Mouse (Mus musculus) limb, embryonic 14.5 days (tissue): ENCODE data around the gene Safb. TPM values are rescaled to one million over a fixed set of nuclear protein-coding genes. Genes with fewer than 3 reads are reported as not detected.

Source experiments
- ATAC-seq: fragments of 200-750 bp; cut with Nextera tagmentation; 2 replicates; pipeline ENCODE4 v1.8.0; 2017; ENCODE audit warnings: low read depth, moderate number of reproducible peaks, moderate TSS enrichment; ENCODE audit not compliant: low FRiP score
- DNase-seq: peaks from one replicate; pipeline ENCODE4 v3.0.0-alpha.2; 2015; ENCODE audit warnings: low spot score
- H3K27ac ChIP-seq: fragments of 300-500 bp; sonication (generic); replicated peaks from 2 replicates; pipeline ENCODE4 v1.5.1; 2014; ENCODE audit warnings: low read depth, mild to moderate bottlenecking, low read length, moderate library complexity, mixed read lengths
- H3K27me3 ChIP-seq: fragments of 300-500 bp; sonication (generic); 2 replicates; pipeline ENCODE4 v1.6.1; 2014; ENCODE audit warnings: low read length, mixed read lengths; ENCODE audit not compliant: control insufficient read depth, insufficient read depth
- H3K36me3 ChIP-seq: fragments of 300-500 bp; sonication (generic); 2 replicates; pipeline ENCODE4 v1.6.1; 2014; ENCODE audit warnings: mild to moderate bottlenecking, low read length, moderate library complexity, mixed read lengths; ENCODE audit not compliant: control insufficient read depth, insufficient read depth
- H3K4me1 ChIP-seq: fragments of 300-500 bp; sonication (generic); 2 replicates; pipeline ENCODE4 v1.6.1; 2014; ENCODE audit warnings: antibody characterized with exemption, low read length, mixed read lengths; ENCODE audit not compliant: control insufficient read depth, insufficient read depth
- H3K4me2 ChIP-seq: fragments of 300-500 bp; sonication (generic); replicated peaks from 2 replicates; pipeline ENCODE4 v1.6.1; 2014; ENCODE audit warnings: low read depth, mild to moderate bottlenecking, low read length, moderate library complexity; ENCODE audit not compliant: severe bottlenecking
- H3K4me3 ChIP-seq: fragments of 300-500 bp; sonication (generic); replicated peaks from 2 replicates; pipeline ENCODE4 v1.5.1; 2014; ENCODE audit warnings: low read length
- H3K9ac ChIP-seq: fragments of 300-500 bp; sonication (generic); 2 replicates; pipeline ENCODE4 v1.6.1; 2014; ENCODE audit warnings: mild to moderate bottlenecking, low read depth, low read length, moderate library complexity; ENCODE audit not compliant: severe bottlenecking
- H3K9me3 ChIP-seq: fragments of 300-500 bp; sonication (generic); 2 replicates; pipeline ENCODE4 v1.6.1; 2016; ENCODE audit warnings: low read length; ENCODE audit not compliant: control insufficient read depth
- POLR2A ChIP-seq: fragments of 200-500 bp; IDR thresholded peaks from 2 replicates; pipeline ENCODE4 v1.8.0; 2012; ENCODE audit warnings: inconsistent platforms, mild to moderate bottlenecking, moderate library complexity, borderline replicate concordance; ENCODE audit not compliant: insufficient read depth, insufficient read length; ENCODE audit errors: extremely low read depth
- WGBS: fragments of 180-500 bp; shearing (Covaris S2); extraction: QIAGEN DNeasy Blood & Tissue Kit; methylation state at CpG from one replicate; pipeline ENCODE4 v1.1.7; 2014; 5-methylcytosine and 5-hydroxymethylcytosine counted together
- polyA plus RNA-seq, 2 experiments: library from polyadenylated mRNA; depleted of rRNA in 1 of 2; stranded (reverse) in 1 of 2; unstranded in 1 of 2; fragments of >200 nt; fragmentation: Nextera tagmentation in 1 of 2; extraction: Ambion mirVana in 1 of 2; gene quantifications; 2 replicates each; pipeline versions ENCODE4 v1.2.1 to v1.2.3; 2012 to 2014

Safb gene
- polyA plus RNA-seq, 2 experiments: 71.8 to 169 TPM

GRCm38 (mm10) chr17:56542736-56543135 is 41.9 kb upstream of the Safb start:
- no peak for DNase-seq

DNA sequence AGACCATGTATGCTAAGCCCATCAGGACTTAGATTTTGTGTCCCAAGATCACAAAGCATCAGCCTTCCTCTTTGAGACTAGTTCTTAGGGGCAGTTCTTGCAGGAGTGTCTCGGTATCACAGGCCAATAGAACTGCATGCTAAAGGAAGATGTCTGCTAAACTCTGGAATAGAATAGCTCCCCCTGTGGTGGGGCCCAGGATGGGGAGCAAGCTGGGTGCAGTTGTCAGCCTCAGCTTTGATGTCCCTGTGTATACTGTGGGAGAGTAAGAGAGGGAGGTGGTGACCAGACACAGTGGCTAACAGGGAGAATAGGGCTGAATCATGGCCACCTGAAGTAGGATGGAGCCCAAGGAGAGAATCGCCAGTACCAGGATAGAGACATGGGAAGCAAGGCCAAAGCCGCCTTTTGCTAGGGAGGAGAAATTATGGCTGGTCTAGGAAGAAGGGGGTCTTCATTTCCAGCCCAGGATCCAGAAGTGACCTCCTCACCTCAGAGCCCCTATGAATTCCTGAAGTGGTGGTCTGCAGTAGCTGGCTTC is 40.9 kb upstream of the Safb start:
- H3K36me3 ChIP-seq: no peaks in the 10 kb centered on the region
- no peak overlapping the region for H3K9ac ChIP-seq
- no peak for DNase-seq
- ATAC-seq: no peak
- no peaks in the 10 kb centered on the region for H3K4me1 ChIP-seq
- H3K4me2 ChIP-seq: no peak overlapping the region
- TF ChIP-seq POLR2A: no peak
- H3K27ac ChIP-seq: no peak overlapping the region
- no peak overlapping the region for H3K4me3 ChIP-seq
- WGBS: 78% methylated on average over 3 of the region's 3 CpGs
- no peaks in the 10 kb centered on the region for H3K9me3 ChIP-seq
- no peaks in the 10 kb centered on the region for H3K27me3 ChIP-seq

More at GRCm38 (mm10) chr17:56542736-56543135, 41.9 kb upstream of the Safb start:
- WGBS: 42% methylated on average over 8 of the region's 8 CpGs
- no peaks in the 10 kb centered on the region for H3K4me1 ChIP-seq
- no peak overlapping the region for H3K4me2 ChIP-seq
- ATAC-seq: no peak
- no peak overlapping the region for H3K4me3 ChIP-seq
- no peaks in the 10 kb centered on the region for H3K27me3 ChIP-seq
- no peaks in the 10 kb centered on the region for H3K36me3 ChIP-seq
- H3K9me3 ChIP-seq: no peaks in the 10 kb centered on the region
- no peak overlapping the region for H3K9ac ChIP-seq
- no peak for TF ChIP-seq POLR2A
- H3K27ac ChIP-seq: no peak overlapping the region

DNA sequence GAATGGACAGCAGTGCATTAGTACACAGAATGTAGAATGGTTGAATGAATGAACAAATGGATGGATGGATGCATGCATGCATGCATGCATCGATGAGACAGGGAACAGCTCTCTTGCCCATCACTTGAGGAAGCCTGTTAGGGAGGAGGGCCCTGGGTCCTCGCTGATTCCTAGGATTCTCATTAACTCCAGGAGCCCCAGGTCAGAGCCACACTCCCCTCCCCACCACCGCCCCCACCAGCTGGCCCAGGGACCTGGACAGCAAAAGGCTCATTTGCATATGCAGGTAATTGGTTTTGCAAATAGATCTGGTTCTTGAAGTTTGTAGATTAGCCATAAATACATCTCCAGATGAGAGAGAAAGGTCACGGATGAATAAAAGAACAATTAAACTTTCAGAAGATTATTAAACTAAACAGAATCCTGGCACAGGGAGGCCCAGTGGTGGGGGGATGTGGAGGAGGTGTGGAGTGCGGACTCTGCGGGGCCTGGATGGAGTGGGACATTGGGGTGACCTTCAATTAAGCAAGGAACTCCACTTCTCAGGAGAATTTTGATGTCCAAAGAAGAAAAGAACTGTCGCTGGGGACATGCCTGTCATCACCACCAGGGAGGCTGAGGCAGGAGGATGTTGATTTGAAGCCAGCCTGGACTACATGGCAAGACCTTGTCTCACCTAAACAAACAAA is 39.8 kb upstream of the Safb start:
- ATAC-seq: no peak
- 79% methylated on average over 7 of the region's 7 CpGs for WGBS
- Histone ChIP-seq H3K4me3 (no peak overlapping the region), H3K36me3 (no peaks in the 10 kb centered on the region), H3K4me2 (no peak overlapping the region), H3K9me3 (no peaks in the 10 kb centered on the region), H3K27ac (no peak overlapping the region), H3K9ac (no peak overlapping the region), H3K27me3 (no peaks in the 10 kb centered on the region), H3K4me1 (no peaks in the 10 kb centered on the region)
- DNase-seq: no peak
- no peak for TF ChIP-seq POLR2A

DNA sequence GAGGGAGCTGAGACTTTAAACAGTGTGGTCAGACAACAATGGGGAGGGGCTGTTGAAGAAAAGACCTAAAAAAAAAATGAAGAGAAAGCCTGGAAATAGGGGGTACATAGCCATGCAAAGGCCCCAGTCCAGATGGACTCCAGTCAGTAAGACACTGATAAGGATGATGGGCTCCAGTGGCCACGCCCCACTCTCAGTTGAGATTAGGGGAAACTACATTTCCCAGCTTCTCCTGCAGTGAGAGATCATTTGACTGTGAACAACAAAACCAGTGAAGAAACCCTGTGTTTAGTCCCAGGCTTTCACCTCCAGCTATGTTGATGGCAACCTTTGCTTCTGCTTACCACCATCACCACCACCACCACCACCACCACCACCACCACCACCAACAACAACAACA is 38.7 kb upstream of the Safb start:
- no peaks in the 10 kb centered on the region for H3K36me3 ChIP-seq
- 93% methylated on average over 1 of the region's 1 CpGs for WGBS
- no peaks in the 10 kb centered on the region for H3K4me1 ChIP-seq
- no peak overlapping the region for H3K27ac ChIP-seq
- DNase-seq: no peak
- H3K27me3 ChIP-seq: no peaks in the 10 kb centered on the region
- no peak for ATAC-seq
- H3K9me3 ChIP-seq: no peaks in the 10 kb centered on the region
- no peak overlapping the region for H3K4me3 ChIP-seq
- no peak for TF ChIP-seq POLR2A
- H3K9ac ChIP-seq: no peak overlapping the region
- no peak overlapping the region for H3K4me2 ChIP-seq

GRCm38 (mm10) chr17:56546576-56546975 is 38.0 kb upstream of the Safb start:
- Histone ChIP-seq H3K4me1 (no peaks in the 10 kb centered on the region), H3K36me3 (no peaks in the 10 kb centered on the region), H3K27me3 (no peaks in the 10 kb centered on the region), H3K4me2 (no peak overlapping the region), H3K9ac (no peak overlapping the region), H3K27ac (no peak overlapping the region), H3K4me3 (no peak overlapping the region), H3K9me3 (no peaks in the 10 kb centered on the region)
- no peak for TF ChIP-seq POLR2A
- DNase-seq: no peak
- ATAC-seq: no peak
- 81% methylated on average over 5 of the region's 5 CpGs for WGBS
